Mouse (Mus musculus): Measurements from ENCODE around the gene Txlnb.
"Not testable (repeated sequence)": the region's sequence is repeated elsewhere in the genome, so short reads cannot be mapped to it uniquely, and the experiment has no call there.

The Txlnb gene

DNA sequence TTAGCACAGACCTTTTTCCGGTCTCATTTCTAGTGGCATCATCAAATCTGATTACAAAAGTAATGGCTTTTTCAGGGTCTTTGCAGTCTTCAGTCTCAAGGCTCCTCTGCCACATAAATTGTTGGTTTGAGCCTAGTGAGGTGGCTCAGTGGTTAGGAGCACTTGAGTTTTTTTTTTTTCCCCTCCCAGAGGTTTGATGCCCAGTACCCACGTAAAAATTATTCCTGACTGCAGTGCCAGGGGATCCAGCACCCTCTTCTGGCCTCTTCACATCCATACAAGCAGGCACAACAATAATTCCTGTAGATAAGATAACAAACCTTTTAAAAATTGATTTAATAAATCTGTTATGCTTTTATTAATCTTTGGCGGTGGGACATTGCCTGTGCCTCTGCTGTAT is 21.7 kb upstream of the Txlnb start:
- TF ChIP-seq CTCF (conservative IDR thresholded peaks at IDR 0.05; ENCODE audit: low read length) (no peak), POU5F1 (IDR thresholded peaks at IDR 0.05; ENCODE audit: borderline replicate concordance, low read length) (no peak), NANOG (IDR thresholded peaks at IDR 0.05; ENCODE audit: borderline replicate concordance, low read length) (no peak)
- Histone ChIP-seq H3K36me3 (ENCODE audit: insufficient read depth, low read length) (no peaks in the 10 kb centered on the region), H3K9me3 (ENCODE audit: low read length) (no peaks in the 10 kb centered on the region), H3K4me1 (replicated peaks; ENCODE audit: low read depth, low read length) (peaks cover 14% of the 10 kb centered on the region), H3K27me3 (ENCODE audit: insufficient read depth, low read length) (no peaks in the 10 kb centered on the region), H3K4me3 (replicated peaks; ENCODE audit: low read length) (no peak overlapping the region)

DNA sequence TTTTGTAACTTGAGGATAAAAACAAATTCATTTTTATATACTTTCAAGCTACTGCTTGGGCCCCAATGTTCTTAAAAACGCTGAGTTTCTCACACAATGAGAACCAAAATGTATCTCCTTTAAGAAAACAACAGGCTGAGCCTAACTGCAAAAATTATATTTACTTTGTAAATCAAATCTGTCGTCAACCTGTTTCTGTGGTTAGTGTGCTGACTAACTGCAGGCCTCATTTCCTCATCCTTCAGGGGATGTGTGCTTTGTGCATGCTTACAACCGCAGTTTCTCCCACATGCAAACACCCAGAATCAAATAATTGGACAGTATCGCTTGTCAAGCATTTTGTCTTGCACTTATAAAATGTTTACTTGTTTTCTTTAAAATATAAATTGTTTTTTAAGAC is 20.9 kb upstream of the Txlnb start:
- Histone ChIP-seq H3K9me3 (ENCODE audit: low read length) (no peaks in the 10 kb centered on the region), H3K4me1 (replicated peaks; ENCODE audit: low read depth, low read length) (peaks cover 14% of the 10 kb centered on the region), H3K27me3 (ENCODE audit: insufficient read depth, low read length) (no peaks in the 10 kb centered on the region), H3K36me3 (ENCODE audit: insufficient read depth, low read length) (no peaks in the 10 kb centered on the region), H3K4me3 (replicated peaks; ENCODE audit: low read length) (no peak overlapping the region)
- TF ChIP-seq NANOG (IDR thresholded peaks at IDR 0.05; ENCODE audit: borderline replicate concordance, low read length) (no peak), POU5F1 (IDR thresholded peaks at IDR 0.05; ENCODE audit: borderline replicate concordance, low read length) (no peak), CTCF (conservative IDR thresholded peaks at IDR 0.05; ENCODE audit: low read length) (no peak)

DNA sequence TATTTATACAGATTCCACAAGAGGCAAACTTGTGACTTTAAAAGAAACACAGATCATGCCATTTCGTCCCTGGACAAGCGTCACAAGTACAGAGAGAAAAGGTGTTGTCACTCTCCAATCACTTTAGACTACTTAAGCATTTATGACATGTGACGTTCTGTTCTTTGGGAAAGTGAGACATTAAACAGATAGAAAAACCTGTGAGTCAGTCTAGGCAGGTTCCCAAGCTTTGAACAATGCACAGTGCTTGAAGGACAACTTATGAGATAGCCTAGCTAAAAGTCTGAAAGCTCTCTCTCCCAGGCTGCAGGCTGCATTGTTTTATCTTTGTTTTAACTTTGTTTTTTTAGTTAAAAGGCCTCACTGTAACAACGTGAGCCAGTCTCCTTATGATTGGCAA is 19.3 kb upstream of the Txlnb start:
- H3K4me1 ChIP-seq (replicated peaks; ENCODE audit: low read depth, low read length); H3K4me3 ChIP-seq (replicated peaks; ENCODE audit: low read length); H3K36me3 ChIP-seq (ENCODE audit: insufficient read depth, low read length); H3K9me3 ChIP-seq (ENCODE audit: low read length); H3K27me3 ChIP-seq (ENCODE audit: insufficient read depth, low read length): not testable (repeated sequence)

DNA sequence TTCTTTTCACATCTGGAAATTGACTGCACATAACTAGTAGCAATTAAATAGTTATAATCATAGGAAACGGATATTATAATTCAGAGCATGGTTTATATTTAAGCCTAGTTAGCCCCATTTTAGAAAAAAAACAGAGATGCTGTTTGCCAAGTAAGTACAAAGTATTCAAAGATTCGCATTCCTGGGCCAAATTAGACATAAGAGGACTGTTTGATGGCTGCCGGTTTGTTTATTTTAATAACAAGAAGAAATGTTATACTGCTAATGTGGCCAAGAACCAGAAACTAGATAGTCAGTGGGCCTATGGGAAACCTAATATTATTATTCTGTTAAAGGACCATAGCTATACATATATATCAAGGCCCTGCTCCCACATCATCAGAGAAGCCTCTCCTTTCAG is 9.3 kb upstream of the Txlnb start:
- no peak overlapping the region for H3K4me3 ChIP-seq (replicated peaks; ENCODE audit: low read length)
- H3K9me3 ChIP-seq (ENCODE audit: low read length) = no peaks in the 10 kb centered on the region
- TF ChIP-seq POU5F1 (IDR thresholded peaks at IDR 0.05; ENCODE audit: borderline replicate concordance, low read length) (no peak), NANOG (IDR thresholded peaks at IDR 0.05; ENCODE audit: borderline replicate concordance, low read length) (no peak), CTCF (conservative IDR thresholded peaks at IDR 0.05; ENCODE audit: low read length) (no peak)
- no peaks in the 10 kb centered on the region for H3K27me3 ChIP-seq (ENCODE audit: insufficient read depth, low read length)
- H3K36me3 ChIP-seq (ENCODE audit: insufficient read depth, low read length) = no peaks in the 10 kb centered on the region
- no peaks in the 10 kb centered on the region for H3K4me1 ChIP-seq (replicated peaks; ENCODE audit: low read depth, low read length)

DNA sequence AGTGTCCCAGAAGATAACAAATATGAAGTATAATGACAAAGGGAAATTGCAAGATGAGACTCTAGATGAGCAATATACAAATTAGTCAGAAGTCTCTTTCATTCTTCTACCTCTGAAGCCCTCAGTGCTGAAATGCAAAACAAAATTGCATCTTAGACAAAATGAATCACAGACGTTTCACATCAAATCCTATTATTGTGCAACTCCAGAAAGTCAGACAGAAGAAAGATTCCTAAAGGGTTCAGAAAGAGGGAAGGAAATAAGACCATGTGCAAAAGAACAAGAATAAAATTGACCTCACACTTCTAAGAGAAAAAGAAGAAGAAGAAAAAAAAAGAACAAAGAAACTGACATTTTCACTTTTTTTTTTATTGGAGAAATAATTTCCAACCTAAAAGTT is 8.1 kb upstream of the Txlnb start:
- no peak overlapping the region for H3K4me3 ChIP-seq (replicated peaks; ENCODE audit: low read length)
- H3K9me3 ChIP-seq (ENCODE audit: low read length) = no peaks in the 10 kb centered on the region
- no peaks in the 10 kb centered on the region for H3K27me3 ChIP-seq (ENCODE audit: insufficient read depth, low read length)
- no peaks in the 10 kb centered on the region for H3K36me3 ChIP-seq (ENCODE audit: insufficient read depth, low read length)
- H3K4me1 ChIP-seq (replicated peaks; ENCODE audit: low read depth, low read length) = no peaks in the 10 kb centered on the region
- TF ChIP-seq NANOG (IDR thresholded peaks at IDR 0.05; ENCODE audit: borderline replicate concordance, low read length) (no peak), CTCF (conservative IDR thresholded peaks at IDR 0.05; ENCODE audit: low read length) (no peak), POU5F1 (IDR thresholded peaks at IDR 0.05; ENCODE audit: borderline replicate concordance, low read length) (no peak)

DNA sequence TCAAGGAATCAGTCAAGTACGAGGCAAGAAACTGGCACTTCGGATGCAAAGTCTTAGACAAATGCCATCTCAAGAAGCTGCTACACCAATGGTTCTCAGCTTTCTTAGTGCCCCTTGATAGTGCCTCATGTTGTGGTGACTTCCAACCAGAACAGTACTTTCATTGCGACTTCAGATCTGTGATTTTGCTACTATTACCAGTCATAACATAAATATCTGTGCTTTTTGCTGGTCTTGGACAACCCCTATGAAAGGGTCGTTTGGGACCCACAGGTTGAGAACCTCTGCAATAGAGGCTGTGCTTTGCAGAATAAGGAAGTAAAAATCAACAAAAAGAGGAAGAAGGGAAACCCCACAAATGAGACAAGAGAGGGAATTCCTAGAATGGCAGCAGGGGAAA is 7.7 kb upstream of the Txlnb start:
- Histone ChIP-seq H3K27me3 (ENCODE audit: insufficient read depth, low read length) (no peaks in the 10 kb centered on the region), H3K4me3 (replicated peaks; ENCODE audit: low read length) (no peak overlapping the region), H3K4me1 (replicated peaks; ENCODE audit: low read depth, low read length) (no peaks in the 10 kb centered on the region), H3K36me3 (ENCODE audit: insufficient read depth, low read length) (no peaks in the 10 kb centered on the region), H3K9me3 (ENCODE audit: low read length) (no peaks in the 10 kb centered on the region)
- TF ChIP-seq CTCF (conservative IDR thresholded peaks at IDR 0.05; ENCODE audit: low read length) = no peak
- TF ChIP-seq NANOG (IDR thresholded peaks at IDR 0.05; ENCODE audit: borderline replicate concordance, low read length) = no peak
- no peak for TF ChIP-seq POU5F1 (IDR thresholded peaks at IDR 0.05; ENCODE audit: borderline replicate concordance, low read length)

DNA sequence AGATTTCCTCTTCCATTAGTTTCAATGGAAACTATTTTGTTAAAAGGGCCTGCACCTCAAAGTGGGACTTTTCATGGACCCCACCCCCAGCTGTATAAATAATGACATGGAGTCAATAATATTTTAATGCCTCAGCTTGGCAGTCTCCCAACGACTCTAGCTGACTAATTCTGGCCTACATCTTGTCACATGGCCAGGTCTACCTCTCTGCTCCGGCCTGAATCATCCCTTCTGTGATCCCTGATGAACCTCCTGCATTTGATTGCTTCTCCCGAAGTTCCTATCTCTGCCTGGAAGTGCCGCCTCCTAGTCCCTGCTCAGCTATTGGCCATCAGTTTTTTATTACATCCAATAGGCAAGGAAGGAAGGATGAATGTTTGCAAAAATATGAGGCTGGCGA is 2.1 kb upstream of the Txlnb start:
- Histone ChIP-seq H3K36me3 (ENCODE audit: insufficient read depth, low read length) (no peaks in the 10 kb centered on the region), H3K4me1 (replicated peaks; ENCODE audit: low read depth, low read length) (peaks cover 34% of the 10 kb centered on the region), H3K9me3 (ENCODE audit: low read length) (no peaks in the 10 kb centered on the region), H3K27me3 (ENCODE audit: insufficient read depth, low read length) (no peaks in the 10 kb centered on the region), H3K4me3 (replicated peaks; ENCODE audit: low read length) (no peak overlapping the region)
- TF ChIP-seq CTCF (conservative IDR thresholded peaks at IDR 0.05; ENCODE audit: low read length) = no peak
- no peak for TF ChIP-seq NANOG (IDR thresholded peaks at IDR 0.05; ENCODE audit: borderline replicate concordance, low read length)
- no peak for TF ChIP-seq POU5F1 (IDR thresholded peaks at IDR 0.05; ENCODE audit: borderline replicate concordance, low read length)

DNA sequence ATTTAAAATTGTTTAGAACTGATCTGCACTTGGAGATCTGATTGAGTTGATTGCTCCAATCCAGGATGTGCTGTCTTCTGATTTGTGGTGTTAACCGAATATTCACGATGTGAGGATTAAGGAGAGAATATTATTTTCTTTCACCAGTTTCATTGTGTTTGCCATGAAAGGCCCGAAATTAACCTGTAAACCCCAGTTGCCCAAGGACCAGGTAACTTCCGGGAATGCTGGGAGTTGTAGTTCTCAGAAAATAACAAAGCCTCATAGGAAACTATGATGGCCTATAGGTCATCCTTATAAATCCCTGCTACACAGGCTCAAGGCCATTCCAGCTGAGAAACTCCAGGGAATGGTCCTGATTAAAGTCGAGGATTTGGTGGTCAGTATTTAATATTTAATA is 1.6 kb upstream of the Txlnb start:
- no peaks in the 10 kb centered on the region for H3K27me3 ChIP-seq (ENCODE audit: insufficient read depth, low read length)
- no peaks in the 10 kb centered on the region for H3K36me3 ChIP-seq (ENCODE audit: insufficient read depth, low read length)
- no peak overlapping the region for H3K4me3 ChIP-seq (replicated peaks; ENCODE audit: low read length)
- TF ChIP-seq POU5F1 (IDR thresholded peaks at IDR 0.05; ENCODE audit: borderline replicate concordance, low read length) (no peak), CTCF (conservative IDR thresholded peaks at IDR 0.05; ENCODE audit: low read length) (no peak), NANOG (IDR thresholded peaks at IDR 0.05; ENCODE audit: borderline replicate concordance, low read length) (no peak)
- no peaks in the 10 kb centered on the region for H3K9me3 ChIP-seq (ENCODE audit: low read length)
- peaks cover 38% of the 10 kb centered on the region for H3K4me1 ChIP-seq (replicated peaks; ENCODE audit: low read depth, low read length)

DNA sequence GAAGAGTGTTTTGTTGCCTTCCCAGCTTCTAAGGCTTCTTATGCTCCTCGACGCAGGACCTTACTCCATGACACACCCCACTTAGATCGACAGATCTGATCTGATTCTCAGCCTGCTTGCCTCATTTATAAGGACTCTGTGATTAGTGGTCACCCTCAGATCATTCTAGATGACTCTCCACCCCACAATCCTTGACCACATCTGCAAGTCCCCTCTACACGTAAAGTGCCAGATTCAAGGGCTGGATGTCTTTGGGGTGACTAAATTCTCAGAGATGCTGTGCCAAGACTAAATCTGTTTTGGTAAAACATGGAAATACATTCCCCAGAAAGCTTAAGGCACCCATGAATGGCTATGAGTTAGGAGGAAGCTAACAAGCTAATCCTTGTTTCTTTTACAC is 799 bp upstream of the Txlnb start:
- no peak overlapping the region for H3K4me3 ChIP-seq (replicated peaks; ENCODE audit: low read length)
- TF ChIP-seq CTCF (conservative IDR thresholded peaks at IDR 0.05; ENCODE audit: low read length) = no peak
- no peak for TF ChIP-seq POU5F1 (IDR thresholded peaks at IDR 0.05; ENCODE audit: borderline replicate concordance, low read length)
- TF ChIP-seq NANOG (IDR thresholded peaks at IDR 0.05; ENCODE audit: borderline replicate concordance, low read length) = no peak
- H3K4me1 ChIP-seq (replicated peaks; ENCODE audit: low read depth, low read length) = peaks cover 38% of the 10 kb centered on the region

More for the DNA sequence above, 799 bp upstream of the Txlnb start:
- no peaks in the 10 kb centered on the region for H3K36me3 ChIP-seq (ENCODE audit: insufficient read depth, low read length)
- H3K27me3 ChIP-seq (ENCODE audit: insufficient read depth, low read length) = no peaks in the 10 kb centered on the region
- H3K9me3 ChIP-seq (ENCODE audit: low read length) = no peaks in the 10 kb centered on the region
